Mouse (Mus musculus) liver, embryonic 11.5 days (tissue): ENCODE measurements around the gene Lpin3. TPM values are rescaled to one million over a fixed set of nuclear protein-coding genes. Genes with fewer than 3 reads are reported as not detected.

Experiments
- ATAC-seq: fragments of 200-750 bp; cut with Nextera tagmentation; replicated peaks from 2 replicates; pipeline ENCODE4 v1.8.0; 2017; ENCODE audit warnings: moderate number of reproducible peaks, mild to moderate bottlenecking, moderate TSS enrichment, moderate library complexity; ENCODE audit not compliant: low FRiP score
- DNase-seq: peaks from one replicate; pipeline ENCODE4 v3.0.0-alpha.2; 2017; ENCODE audit warnings: low spot score
- H3K27ac ChIP-seq: fragments of 300-500 bp; sonication (generic); 2 replicates; pipeline ENCODE4 v1.5.1; 2014; ENCODE audit warnings: mild to moderate bottlenecking, low read depth, low read length, control low read depth
- H3K27me3 ChIP-seq: fragments of 300-500 bp; sonication (generic); replicated peaks from 2 replicates; pipeline ENCODE4 v1.6.1; 2014; ENCODE audit warnings: low read length, mixed read lengths; ENCODE audit not compliant: control insufficient read depth, insufficient read depth
- H3K36me3 ChIP-seq: fragments of 300-500 bp; sonication (generic); 2 replicates; pipeline ENCODE4 v1.6.1; 2014; ENCODE audit warnings: mild to moderate bottlenecking, low read length, moderate library complexity, mixed read lengths; ENCODE audit not compliant: control insufficient read depth, insufficient read depth
- H3K4me1 ChIP-seq: fragments of 300-500 bp; sonication (generic); replicated peaks from 2 replicates; pipeline ENCODE4 v1.6.1; 2014; ENCODE audit warnings: low read length, mixed read lengths; ENCODE audit not compliant: control insufficient read depth, insufficient read depth
- H3K4me2 ChIP-seq: fragments of 300-500 bp; sonication (generic); 2 replicates; pipeline ENCODE4 v1.6.1; 2014; ENCODE audit warnings: mild to moderate bottlenecking, control low read depth, moderate library complexity
- H3K4me3 ChIP-seq: fragments of 300-500 bp; sonication (generic); 2 replicates; pipeline ENCODE4 v1.5.1; 2014; ENCODE audit warnings: low read depth, low read length, control low read depth
- H3K9ac ChIP-seq: fragments of 300-500 bp; sonication (generic); 2 replicates; pipeline ENCODE4 v1.6.1; 2014; ENCODE audit warnings: low read depth, low read length, control low read depth
- H3K9me3 ChIP-seq: fragments of 300-500 bp; sonication (generic); 2 replicates; pipeline ENCODE4 v1.6.1; 2016; ENCODE audit warnings: low read length, inconsistent platforms, mixed read lengths; ENCODE audit not compliant: control insufficient read depth
- WGBS: fragments of 180-500 bp; shearing (Covaris S2); extraction: QIAGEN DNeasy Blood & Tissue Kit; methylation state at CpG from one replicate; pipeline ENCODE4 v1.1.7; 2014; 5-methylcytosine and 5-hydroxymethylcytosine counted together
- polyA plus RNA-seq: library from polyadenylated mRNA; unstranded; fragments of >200 nt; fragmentation: Nextera tagmentation; extraction: Ambion mirVana; gene quantifications from 2 replicates; pipeline ENCODE4 v1.2.1, GENCODE M21; 2014

Lpin3 gene
- polyA plus RNA-seq, 1 experiment from 2014 or later: 1.3 TPM

DNA sequence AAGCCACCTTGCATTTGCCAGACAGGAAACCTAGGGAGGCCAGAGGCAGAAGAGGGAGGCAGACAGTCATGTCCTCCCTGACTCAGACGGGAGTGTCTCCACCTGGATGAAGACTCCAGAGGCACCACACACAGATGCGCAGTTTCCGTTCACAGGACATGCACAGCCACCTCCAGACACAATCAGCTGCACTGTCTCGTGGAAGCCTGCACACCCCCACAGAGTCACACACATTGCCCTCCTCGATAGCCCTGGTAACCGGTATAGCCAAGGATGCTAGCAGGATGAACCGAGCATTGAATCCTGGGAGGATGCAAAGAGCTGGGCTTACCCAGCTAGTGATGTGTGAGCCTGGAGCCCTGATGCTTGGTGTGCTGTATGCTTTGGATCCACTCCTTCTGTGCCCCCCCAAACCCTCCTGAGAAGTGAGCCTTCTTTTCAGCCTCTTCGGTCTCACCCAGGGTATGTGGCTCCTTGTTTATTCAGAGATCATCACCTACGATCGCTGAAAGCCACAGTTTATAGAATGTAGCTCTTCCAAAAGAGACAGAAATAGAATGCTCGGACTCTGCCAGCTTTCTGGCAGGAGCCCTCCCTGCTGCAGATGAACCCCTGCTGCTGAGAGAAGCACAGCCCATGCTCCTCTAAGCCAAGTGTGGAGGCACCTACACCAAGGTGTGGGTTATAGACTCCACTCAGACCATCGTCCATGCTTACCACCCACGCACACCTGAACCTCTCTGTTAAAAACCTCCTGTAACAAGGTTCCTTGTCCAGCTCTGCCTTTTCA lies 35.5 kb downstream of the Lpin3 start:
- H3K4me3 ChIP-seq: no peak overlapping the region
- WGBS: 76% methylated on average over 13 of the region's 13 CpGs
- H3K9me3 ChIP-seq: no peaks in the 10 kb centered on the region
- H3K4me2 ChIP-seq: no peak overlapping the region
- H3K36me3 ChIP-seq: no peaks in the 10 kb centered on the region
- H3K9ac ChIP-seq: no peak overlapping the region
- H3K4me1 ChIP-seq: peaks cover 5% of the 10 kb centered on the region
- DNase-seq (no peak), ATAC-seq (no peak)
- peaks cover 35% of the 10 kb centered on the region for H3K27me3 ChIP-seq
- no peak overlapping the region for H3K27ac ChIP-seq

DNA sequence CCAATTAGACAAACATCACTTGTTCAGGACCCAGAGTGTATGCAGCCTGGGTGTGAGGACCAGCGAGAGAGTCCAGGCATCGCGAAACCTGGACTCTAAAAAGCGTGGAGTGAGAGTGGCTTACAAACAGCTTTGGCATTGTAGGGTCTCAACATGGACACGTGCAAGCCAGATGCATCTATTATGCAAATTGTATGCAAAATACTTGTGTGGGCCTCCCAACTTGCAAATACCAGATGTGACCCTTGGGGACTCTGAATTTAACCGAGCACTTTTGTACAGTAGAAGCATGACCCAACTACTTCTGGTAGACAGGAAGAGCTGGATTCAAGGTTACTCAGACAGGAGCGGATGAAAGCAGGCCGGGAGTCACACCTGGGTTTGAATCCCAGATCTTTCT lies 36.2 kb downstream of the Lpin3 start:
- peaks cover 2% of the 10 kb centered on the region for H3K4me1 ChIP-seq
- no peak for ATAC-seq
- H3K9me3 ChIP-seq: no peaks in the 10 kb centered on the region

DNA sequence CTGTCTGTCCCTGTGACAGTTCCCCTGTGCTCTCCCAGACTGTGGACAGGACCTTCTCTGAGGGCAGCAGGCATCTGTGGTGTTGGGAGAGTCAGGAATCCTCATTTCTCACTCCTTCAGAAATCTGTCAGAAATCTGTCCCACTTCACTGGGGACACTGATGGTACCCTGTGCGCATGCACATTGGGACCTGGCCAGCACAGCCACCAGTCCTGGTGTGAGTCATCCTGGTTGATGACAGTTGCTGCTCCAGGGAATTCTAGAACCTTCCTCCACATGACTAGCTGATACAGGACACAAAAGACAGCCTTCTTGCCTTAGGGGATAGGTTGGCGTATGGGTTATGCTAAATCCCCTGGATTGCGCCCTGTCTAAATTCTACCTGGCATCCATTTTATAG lies 36.8 kb downstream of the Lpin3 start:
- no peak overlapping the region for H3K4me3 ChIP-seq
- 89% methylated on average over 3 of the region's 3 CpGs for WGBS
- no peaks in the 10 kb centered on the region for H3K36me3 ChIP-seq
- DNase-seq (no peak), ATAC-seq (no peak)
- H3K4me1 ChIP-seq: no peaks in the 10 kb centered on the region
- no peak overlapping the region for H3K27ac ChIP-seq
- no peak overlapping the region for H3K9ac ChIP-seq
- no peak overlapping the region for H3K4me2 ChIP-seq
- H3K27me3 ChIP-seq: peaks cover 22% of the 10 kb centered on the region
- no peaks in the 10 kb centered on the region for H3K9me3 ChIP-seq

More for the DNA sequence above, 36.2 kb downstream of the Lpin3 start:
- no peaks in the 10 kb centered on the region for H3K36me3 ChIP-seq
- peaks cover 28% of the 10 kb centered on the region for H3K27me3 ChIP-seq
- 84% methylated on average over 8 of the region's 8 CpGs for WGBS
- no peak for DNase-seq
- H3K27ac ChIP-seq: no peak overlapping the region
- no peak overlapping the region for H3K4me2 ChIP-seq
- H3K4me3 ChIP-seq: no peak overlapping the region
- H3K9ac ChIP-seq: no peak overlapping the region

DNA sequence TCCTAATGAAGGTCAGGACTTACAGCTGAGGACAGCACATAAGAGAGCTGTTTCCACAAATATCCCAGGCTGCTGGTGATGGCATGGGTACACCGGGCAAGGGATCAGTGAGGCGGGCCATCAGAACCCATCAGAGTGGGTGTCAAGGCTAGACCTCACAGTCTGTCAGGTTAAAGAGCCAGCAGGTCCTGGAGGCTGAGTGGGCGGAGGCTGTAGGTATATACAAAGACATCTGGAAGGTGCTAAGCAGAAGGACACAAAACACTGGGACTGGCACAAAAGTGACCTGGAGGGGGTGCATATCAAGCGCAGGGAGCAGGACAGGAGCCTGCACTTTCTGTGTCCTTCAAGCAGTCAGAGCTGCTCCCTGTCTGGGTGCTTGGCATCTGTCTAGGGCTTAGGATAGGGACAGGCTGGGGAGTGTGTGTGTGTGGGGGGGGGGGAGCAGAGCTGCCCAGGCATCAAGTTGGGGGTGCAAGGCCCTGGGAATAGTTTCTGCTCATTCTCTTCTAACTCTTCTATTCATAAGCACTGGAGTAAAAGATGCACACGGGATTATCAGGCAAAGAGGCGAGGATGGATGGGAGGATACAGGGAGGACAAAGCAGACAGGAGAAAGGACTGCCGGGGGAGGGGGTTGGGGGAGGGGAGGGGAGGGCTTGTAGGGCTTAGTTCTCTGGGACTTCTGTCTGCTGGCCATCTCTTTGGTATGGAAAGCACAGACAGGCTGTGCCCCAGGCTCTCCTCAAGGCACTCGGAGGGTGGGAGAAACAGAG lies 37.9 kb downstream of the Lpin3 start:
- H3K4me3 ChIP-seq: no peak overlapping the region
- WGBS: 56% methylated on average over 8 of the region's 8 CpGs
- ATAC-seq: no peak
- no peaks in the 10 kb centered on the region for H3K4me1 ChIP-seq
- H3K36me3 ChIP-seq: no peaks in the 10 kb centered on the region
- no peak overlapping the region for H3K4me2 ChIP-seq
- H3K27me3 ChIP-seq: peaks cover 12% of the 10 kb centered on the region
- DNase-seq: no peak
- no peak overlapping the region for H3K27ac ChIP-seq
- no peak overlapping the region for H3K9ac ChIP-seq
- no peaks in the 10 kb centered on the region for H3K9me3 ChIP-seq

DNA sequence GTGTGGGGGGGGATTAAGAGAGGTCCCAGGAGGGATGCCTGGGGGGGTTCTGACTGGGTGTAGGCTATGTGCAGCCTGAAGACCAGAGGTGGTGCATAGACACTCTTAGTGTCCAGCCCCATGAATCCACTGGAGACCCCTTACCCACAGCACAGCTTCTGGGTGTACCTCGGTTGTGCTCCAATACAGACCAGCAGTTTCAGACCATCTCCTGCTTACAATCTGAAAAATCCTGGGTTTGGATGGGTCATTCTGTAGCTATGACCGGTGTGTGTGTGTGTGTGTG lies 38.4 kb downstream of the Lpin3 start:
- ATAC-seq: no peak
- DNase-seq: no peak
- H3K36me3 ChIP-seq: no peaks in the 10 kb centered on the region
- no peak overlapping the region for H3K4me2 ChIP-seq
- WGBS: 78% methylated on average over 2 of the region's 2 CpGs
- H3K27me3 ChIP-seq: peaks cover 7% of the 10 kb centered on the region
- no peaks in the 10 kb centered on the region for H3K9me3 ChIP-seq
- H3K4me3 ChIP-seq: no peak overlapping the region
- no peaks in the 10 kb centered on the region for H3K4me1 ChIP-seq
- no peak overlapping the region for H3K9ac ChIP-seq
- H3K27ac ChIP-seq: no peak overlapping the region

DNA sequence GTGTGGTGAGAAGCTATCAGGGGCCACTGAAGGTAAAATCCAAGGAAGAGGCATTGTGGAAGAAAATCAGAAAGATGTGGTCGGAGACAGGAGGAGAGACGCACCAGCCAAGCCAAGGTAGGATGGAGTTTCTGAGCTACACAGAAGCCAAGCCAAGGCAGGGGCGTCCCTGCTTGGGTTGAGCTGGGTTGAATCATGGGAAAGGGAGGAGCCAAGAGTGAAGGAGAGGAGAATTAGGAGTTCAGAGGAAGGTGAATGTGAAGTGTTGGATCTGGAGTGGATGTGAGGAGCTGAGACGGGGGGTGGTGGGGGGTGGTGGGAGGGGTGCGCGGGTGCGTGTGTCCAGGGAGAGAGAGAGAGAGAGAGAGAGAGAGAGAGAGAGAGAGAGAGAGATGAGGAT lies 40.8 kb downstream of the Lpin3 start:
- H3K4me2 ChIP-seq: no peak overlapping the region
- H3K9me3 ChIP-seq: no peaks in the 10 kb centered on the region
- H3K27ac ChIP-seq: no peak overlapping the region
- H3K4me3 ChIP-seq: no peak overlapping the region
- H3K36me3 ChIP-seq: no peaks in the 10 kb centered on the region
- DNase-seq (no peak), ATAC-seq (no peak)
- H3K4me1 ChIP-seq: no peaks in the 10 kb centered on the region
- WGBS: 58% methylated on average over 5 of the region's 7 CpGs
- H3K9ac ChIP-seq: no peak overlapping the region
- H3K27me3 ChIP-seq: no peaks in the 10 kb centered on the region

DNA sequence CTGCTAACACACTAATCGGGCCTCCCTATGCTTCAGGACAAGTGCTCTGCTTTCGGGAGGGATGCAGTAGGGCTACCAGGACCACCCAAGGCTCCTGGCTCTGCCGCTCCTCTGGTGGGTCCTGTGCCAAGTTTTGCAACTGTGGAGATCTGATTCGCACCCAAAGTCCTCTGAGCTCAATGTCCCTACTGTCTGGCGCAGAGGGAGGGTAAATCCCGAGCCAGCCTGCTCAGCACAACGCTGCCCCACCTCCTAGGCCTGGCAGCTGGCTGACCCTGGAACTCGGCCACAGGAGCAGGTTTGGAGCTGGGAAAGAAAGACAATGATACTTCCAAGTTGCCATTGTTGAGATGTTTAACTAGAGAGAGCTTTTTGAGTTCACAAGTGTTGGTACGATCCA lies 44.7 kb downstream of the Lpin3 start:
- Histone ChIP-seq H3K4me2 (no peak overlapping the region), H3K9me3 (no peaks in the 10 kb centered on the region), H3K27ac (no peak overlapping the region), H3K27me3 (no peaks in the 10 kb centered on the region), H3K36me3 (no peaks in the 10 kb centered on the region), H3K4me3 (no peak overlapping the region), H3K4me1 (no peaks in the 10 kb centered on the region), H3K9ac (no peak overlapping the region)
- 81% methylated on average over 9 of the region's 9 CpGs for WGBS
- no peak for DNase-seq
- ATAC-seq: no peak

DNA sequence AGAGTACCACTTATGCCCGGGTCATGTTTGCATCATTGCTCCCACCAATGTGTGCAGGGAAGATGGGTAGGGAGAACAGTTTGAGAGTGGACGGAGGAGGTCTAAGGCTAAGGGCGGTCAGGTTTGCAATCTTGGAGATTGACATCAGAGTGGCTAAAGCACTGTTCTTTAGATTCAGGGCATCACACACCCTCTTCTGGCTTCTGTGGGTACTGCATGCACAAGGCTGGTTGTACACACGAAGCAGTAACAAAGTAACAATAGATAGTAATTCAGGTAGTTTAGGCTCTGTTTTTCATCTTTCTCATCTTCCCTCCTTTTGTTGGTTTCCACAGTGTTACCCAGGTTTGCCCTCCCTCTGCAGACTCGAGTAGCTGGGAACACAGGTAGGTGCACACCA lies 50.9 kb downstream of the Lpin3 start:
- Histone ChIP-seq H3K36me3 (no peaks in the 10 kb centered on the region), H3K4me2 (no peak overlapping the region), H3K4me3 (no peak overlapping the region), H3K27ac (no peak overlapping the region), H3K9me3 (no peaks in the 10 kb centered on the region), H3K4me1 (no peaks in the 10 kb centered on the region), H3K27me3 (no peaks in the 10 kb centered on the region; the same call in 1 of the 2 replicates), H3K9ac (no peak overlapping the region)
- 90% methylated on average over 5 of the region's 5 CpGs for WGBS
- no peak for DNase-seq
- ATAC-seq: no peak

DNA sequence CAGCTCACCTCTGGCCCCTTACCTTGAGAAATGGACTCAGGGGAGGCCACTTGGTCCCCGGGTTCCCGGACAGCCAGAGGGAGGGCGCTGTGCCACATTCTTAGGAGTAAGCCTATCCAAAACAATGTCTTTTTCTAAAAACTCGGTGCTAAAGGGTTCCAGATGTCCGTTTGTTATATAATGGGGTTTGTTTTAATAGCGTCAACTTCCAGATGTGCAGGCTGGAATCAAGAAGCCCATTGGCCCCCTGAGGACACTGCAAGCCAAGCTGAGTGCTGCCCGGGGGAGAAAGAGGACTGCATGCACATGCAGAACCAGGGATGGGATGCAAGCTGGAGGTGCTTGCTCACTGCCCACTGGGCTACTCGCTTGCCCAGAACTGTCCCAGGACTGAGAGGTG lies 51.9 kb downstream of the Lpin3 start:
- no peaks in the 10 kb centered on the region; the same call in 1 of the 2 replicates for H3K27me3 ChIP-seq
- WGBS: 71% methylated on average over 8 of the region's 8 CpGs
- no peak overlapping the region for H3K9ac ChIP-seq
- ATAC-seq (no peak), DNase-seq (no peak)
- no peaks in the 10 kb centered on the region for H3K4me1 ChIP-seq
- H3K4me3 ChIP-seq: no peak overlapping the region
- H3K27ac ChIP-seq: no peak overlapping the region
- no peaks in the 10 kb centered on the region for H3K36me3 ChIP-seq
- H3K4me2 ChIP-seq: no peak overlapping the region
- H3K9me3 ChIP-seq: no peaks in the 10 kb centered on the region
